Mouse (Mus musculus) kidney, adult 2 months (tissue): ENCODE data around the gene Lars2. TPM values are rescaled to one million over a fixed set of nuclear protein-coding genes. Genes with fewer than 3 reads are reported as not detected.

Experiments
- DNase-seq: peaks from one replicate; pipeline ENCODE4 v3.0.0; 2021
- H3K27ac ChIP-seq: fragments of 200-500 bp; 2 replicates; pipeline ENCODE4 v1.5.1; 2012; ENCODE audit warnings: low read depth, low read length, control low read depth, inconsistent platforms; ENCODE audit not compliant: insufficient read depth
- H3K27me3 ChIP-seq: fragments of 200-500 bp; replicated peaks from 2 replicates; pipeline ENCODE4 v1.6.1; 2012; ENCODE audit warnings: mild to moderate bottlenecking, moderate library complexity, low read length, inconsistent platforms; ENCODE audit not compliant: control insufficient read depth, insufficient read depth
- H3K36me3 ChIP-seq: fragments of 200-500 bp; 2 replicates; pipeline ENCODE4 v1.6.1; 2012; ENCODE audit warnings: mild to moderate bottlenecking, moderate library complexity, low read length, inconsistent platforms; ENCODE audit not compliant: control insufficient read depth, insufficient read depth
- H3K4me1 ChIP-seq: fragments of 200-500 bp; 2 replicates; pipeline ENCODE4 v1.6.1; 2011; ENCODE audit warnings: low read length; ENCODE audit not compliant: control insufficient read depth, insufficient read depth
- H3K4me3 ChIP-seq: fragments of 200-500 bp; 2 replicates; pipeline ENCODE4 v1.5.1; 2011; ENCODE audit warnings: mild to moderate bottlenecking, low read depth, low read length, control low read depth; ENCODE audit not compliant: insufficient read depth
- CTCF ChIP-seq: fragments of 200-500 bp; conservative IDR thresholded peaks from 2 replicates; pipeline ENCODE4 v1.5.1; 2011; ENCODE audit warnings: low read depth, mild to moderate bottlenecking, control low read depth, low read length, moderate library complexity, mixed read lengths; ENCODE audit not compliant: insufficient read depth, insufficient read length
- POLR2A ChIP-seq: fragments of 200-500 bp; IDR thresholded peaks from one replicate; pipeline ENCODE4 v1.6.1; 2011; ENCODE audit warnings: low read depth, low read length, control low read depth
- WGBS: fragments of 180-500 bp; shearing (Covaris S2); methylation state at CpG from one replicate; pipeline ENCODE4 v1.1.7; 2018; 5-methylcytosine and 5-hydroxymethylcytosine counted together
- polyA plus RNA-seq: library from polyadenylated mRNA; depleted of rRNA; stranded (reverse); fragments of >200 nt; gene quantifications from 2 replicates; pipeline ENCODE4 v1.2.3, GENCODE M21; 2012

Lars2 gene
- polyA plus RNA-seq, 1 experiment, result 1,036 TPM

DNA sequence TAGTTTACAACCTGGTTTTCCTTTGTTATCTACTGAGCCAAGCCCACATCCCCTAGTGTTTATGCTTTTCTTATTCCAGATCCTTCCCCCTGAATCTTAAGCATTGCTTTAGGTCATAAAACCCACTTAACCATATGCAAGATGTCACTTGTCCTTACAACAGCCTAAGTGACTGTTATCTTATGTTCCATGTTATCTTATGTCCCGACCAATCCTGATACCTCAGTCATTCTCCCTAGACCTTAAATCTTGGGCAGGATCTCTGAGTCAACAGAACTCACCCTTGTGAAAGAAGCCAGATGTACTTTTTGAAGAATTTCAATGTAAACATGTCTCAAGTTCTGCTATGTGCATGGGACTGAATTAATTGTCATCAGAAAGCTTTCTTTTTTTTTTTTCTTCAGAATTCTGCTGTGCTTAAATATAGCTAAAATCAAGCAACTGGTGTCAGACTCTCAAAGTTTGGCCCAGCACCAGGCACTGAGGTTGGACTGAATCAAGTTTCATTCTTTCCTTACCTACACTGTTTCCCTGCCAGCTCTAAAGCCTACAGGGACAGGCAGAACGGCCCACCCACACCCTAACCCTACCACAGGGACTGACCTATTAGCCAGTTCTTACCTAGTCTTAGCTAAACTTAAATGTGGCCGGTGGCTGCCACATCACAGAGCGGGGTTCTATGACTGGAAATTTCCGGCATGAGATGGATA lies 24.6 kb downstream of the Lars2 start:
- WGBS, result 78% methylated on average over 5 of the region's 5 CpGs
- Histone ChIP-seq H3K36me3 (no peaks in the 10 kb centered on the region), H3K27ac (no peak overlapping the region), H3K27me3 (no peaks in the 10 kb centered on the region), H3K4me1 (no peaks in the 10 kb centered on the region), H3K4me3 (no peak overlapping the region)
- no peak for DNase-seq
- TF ChIP-seq POLR2A, result no peak
- no peak for TF ChIP-seq CTCF

DNA sequence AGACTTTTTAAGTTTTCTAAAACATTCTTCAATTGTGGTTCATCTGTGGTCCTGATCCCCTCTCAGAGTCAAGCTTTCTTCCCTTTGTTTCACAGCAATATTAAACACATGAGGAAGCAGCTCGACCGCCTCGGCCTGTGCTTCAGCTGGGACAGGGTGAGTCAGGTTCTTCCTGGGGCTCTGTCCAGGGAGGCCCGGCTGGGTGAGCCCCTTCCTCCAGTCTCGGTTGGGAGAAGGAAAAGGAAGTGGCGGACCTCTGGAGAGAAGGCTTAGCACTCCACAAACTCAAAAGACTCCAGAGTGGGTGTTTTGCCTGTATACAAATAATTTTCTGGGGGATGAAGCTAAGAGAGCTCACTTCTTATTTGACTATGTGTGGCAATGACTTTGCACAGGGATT lies 28.1 kb downstream of the Lars2 start:
- Histone ChIP-seq H3K4me3 (no peak overlapping the region), H3K36me3 (no peaks in the 10 kb centered on the region), H3K27ac (no peak overlapping the region), H3K27me3 (no peaks in the 10 kb centered on the region), H3K4me1 (no peaks in the 10 kb centered on the region)
- 52% methylated on average over 6 of the region's 6 CpGs for WGBS
- no peak for TF ChIP-seq CTCF
- no peak for TF ChIP-seq POLR2A
- no peak for DNase-seq

DNA sequence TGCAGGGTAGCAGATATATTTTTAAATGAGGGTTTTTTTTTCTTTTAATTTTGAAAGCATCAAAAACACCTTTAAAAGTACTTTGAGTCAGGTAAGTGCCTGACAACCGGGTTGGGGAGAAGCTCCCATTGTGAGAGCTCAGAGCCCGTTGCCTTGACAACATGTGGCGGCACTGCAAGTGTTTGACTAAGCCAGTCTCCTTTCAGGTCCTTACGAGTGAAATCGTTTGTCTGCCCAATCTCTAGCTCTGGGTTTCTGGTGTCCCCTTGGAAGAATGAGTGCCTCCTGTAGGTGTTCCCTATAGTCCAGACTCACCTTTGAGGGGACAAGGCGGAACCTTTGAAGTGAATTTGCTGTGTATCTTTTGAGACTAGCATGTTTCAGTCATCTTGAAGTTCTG lies 31.0 kb downstream of the Lars2 start:
- Histone ChIP-seq H3K4me3 (no peak overlapping the region), H3K4me1 (no peaks in the 10 kb centered on the region), H3K27ac (no peak overlapping the region), H3K27me3 (no peaks in the 10 kb centered on the region), H3K36me3 (no peaks in the 10 kb centered on the region)
- TF ChIP-seq POLR2A, result no peak
- no peak for TF ChIP-seq CTCF
- DNase-seq, result no peak
- 81% methylated on average over 6 of the region's 6 CpGs for WGBS

DNA sequence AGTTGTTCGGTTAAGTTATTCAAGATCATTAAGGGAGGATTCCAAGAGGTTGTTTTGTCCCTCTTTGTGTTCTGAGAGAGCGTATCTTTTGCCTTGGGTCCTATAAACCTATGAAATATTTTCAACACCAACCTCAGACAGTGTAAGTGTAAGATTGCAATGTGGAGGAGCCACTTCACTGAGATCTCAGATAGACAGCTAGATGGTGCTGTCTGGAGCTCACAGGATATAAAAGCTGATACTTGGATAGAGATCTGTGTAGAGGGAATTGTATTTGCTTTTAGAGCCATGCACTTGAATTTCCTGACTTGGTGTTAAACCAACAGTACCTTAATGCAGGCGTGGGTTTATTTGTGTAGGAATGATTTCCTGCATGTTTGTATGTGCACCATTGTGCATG lies 35.5 kb downstream of the Lars2 start:
- no peak for TF ChIP-seq CTCF
- no peak for TF ChIP-seq POLR2A
- WGBS, result 89% methylated on average over 3 of the region's 3 CpGs
- no peak for DNase-seq

DNA sequence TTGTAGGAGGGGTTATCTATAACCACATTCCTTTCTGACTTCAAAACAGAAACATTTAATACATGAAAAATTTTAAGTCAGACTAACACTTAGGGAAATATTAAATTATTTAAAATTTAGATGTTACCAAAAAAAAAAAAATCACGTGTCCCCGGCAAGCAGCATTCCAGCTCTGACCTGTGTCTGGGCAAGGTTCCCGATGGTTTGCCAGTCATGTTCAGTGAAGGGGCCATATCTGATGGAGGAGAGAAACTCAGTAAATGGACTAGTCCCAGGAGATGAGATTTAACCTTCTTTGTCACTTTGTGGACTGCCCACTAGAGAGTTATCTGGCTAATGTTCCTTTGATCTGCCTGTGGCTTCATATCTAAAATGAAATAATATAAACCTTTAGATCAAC lies 36.3 kb downstream of the Lars2 start:
- no peaks in the 10 kb centered on the region for H3K36me3 ChIP-seq
- H3K4me1 ChIP-seq, result no peaks in the 10 kb centered on the region
- no peak overlapping the region for H3K4me3 ChIP-seq
- no peak overlapping the region for H3K27ac ChIP-seq
- 69% methylated on average over 3 of the region's 3 CpGs for WGBS
- H3K27me3 ChIP-seq, result no peaks in the 10 kb centered on the region
- no peak for DNase-seq
- TF ChIP-seq CTCF, result no peak
- TF ChIP-seq POLR2A, result no peak

More for the DNA sequence above, 35.5 kb downstream of the Lars2 start:
- Histone ChIP-seq H3K27me3 (no peaks in the 10 kb centered on the region), H3K4me3 (no peak overlapping the region), H3K4me1 (no peaks in the 10 kb centered on the region), H3K27ac (no peak overlapping the region), H3K36me3 (no peaks in the 10 kb centered on the region)

DNA sequence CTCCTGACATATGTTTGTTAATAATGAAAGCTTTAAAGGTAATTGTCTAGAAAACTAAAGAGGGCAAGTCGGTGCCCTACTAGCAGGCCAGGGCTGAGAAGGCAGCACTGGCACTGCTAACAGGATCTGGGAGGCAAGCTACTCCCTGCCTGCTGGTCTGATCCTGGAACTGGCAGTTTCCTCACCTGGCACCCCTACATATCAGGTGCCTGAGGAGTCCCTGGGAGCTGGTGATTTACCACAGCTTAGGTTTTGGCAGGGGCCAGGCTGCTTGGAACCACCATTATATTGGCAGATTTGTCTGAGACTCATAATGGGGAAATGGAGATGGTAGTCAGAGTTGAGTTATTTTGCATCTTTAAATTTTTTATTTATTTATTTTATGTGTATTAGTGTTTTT lies 38.5 kb downstream of the Lars2 start:
- TF ChIP-seq POLR2A (no peak), CTCF (no peak)
- 85% methylated on average over 1 of the region's 1 CpGs for WGBS

DNA sequence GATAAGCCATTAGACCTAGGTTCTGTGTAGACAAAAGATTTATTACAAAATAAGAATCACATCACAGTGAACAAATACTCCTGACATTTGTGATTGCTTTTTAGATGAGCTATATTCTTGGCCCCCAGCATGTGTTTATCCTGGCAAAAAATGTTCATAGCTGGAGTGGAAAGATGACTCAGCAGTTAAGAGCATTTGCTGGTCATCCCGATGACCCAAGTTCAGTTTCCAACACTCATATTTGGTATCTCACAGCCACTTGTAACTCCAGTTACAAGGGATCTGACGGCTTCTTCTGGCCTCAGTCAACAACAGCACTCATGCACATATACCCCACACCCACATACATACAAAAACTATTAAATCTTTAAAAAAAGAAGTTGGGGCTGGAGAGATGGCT lies 42.0 kb downstream of the Lars2 start:
- Histone ChIP-seq H3K27ac (no peak overlapping the region), H3K4me3 (no peak overlapping the region), H3K36me3 (no peaks in the 10 kb centered on the region; the same call in 1 of the 2 replicates), H3K4me1 (no peaks in the 10 kb centered on the region), H3K27me3 (no peaks in the 10 kb centered on the region)
- 87% methylated on average over 2 of the region's 2 CpGs for WGBS
- no peak for DNase-seq
- TF ChIP-seq CTCF, result no peak
- no peak for TF ChIP-seq POLR2A

More for the DNA sequence above, 38.5 kb downstream of the Lars2 start:
- no peak overlapping the region for H3K4me3 ChIP-seq
- H3K27ac ChIP-seq, result no peak overlapping the region
- no peaks in the 10 kb centered on the region for H3K4me1 ChIP-seq
- no peaks in the 10 kb centered on the region for H3K36me3 ChIP-seq
- H3K27me3 ChIP-seq, result no peaks in the 10 kb centered on the region
- DNase-seq, result no peak

DNA sequence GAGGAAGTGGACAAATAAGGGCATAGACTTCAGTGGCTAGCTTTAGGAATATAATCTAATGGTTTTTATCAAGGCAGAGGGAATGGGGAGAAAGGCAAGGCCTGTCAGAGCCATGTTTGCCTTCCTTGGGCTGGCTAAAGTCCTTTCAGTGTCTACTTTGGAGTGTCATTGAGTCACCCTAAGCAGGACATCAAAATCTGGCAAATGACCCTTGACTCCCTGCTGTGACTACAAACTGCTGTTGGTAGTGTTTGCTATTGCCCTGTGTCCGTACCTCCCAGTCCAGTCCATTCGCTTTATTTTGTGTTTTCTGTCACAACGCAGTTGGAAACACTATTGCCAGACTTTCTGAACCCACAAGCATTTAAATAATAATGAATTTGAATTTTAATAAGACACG lies 63.1 kb downstream of the Lars2 start:
- no peaks in the 10 kb centered on the region for H3K27me3 ChIP-seq
- H3K4me3 ChIP-seq, result no peak overlapping the region
- no peak overlapping the region for H3K27ac ChIP-seq
- TF ChIP-seq CTCF (no peak), POLR2A (no peak)
- DNase-seq, result no peak
- H3K36me3 ChIP-seq, result no peaks in the 10 kb centered on the region
- 94% methylated on average over 4 of the region's 4 CpGs for WGBS
- H3K4me1 ChIP-seq, result no peaks in the 10 kb centered on the region
